Mouse (Mus musculus) gonadal fat pad, adult 2 months (tissue): ENCODE data around the gene Kcnn3. TPM values are rescaled to one million over a fixed set of nuclear protein-coding genes. Genes with fewer than 3 reads are reported as not detected.

ENCODE experiments used
- DNase-seq: peaks from one replicate; pipeline ENCODE4 v3.0.0-alpha.2; 2012; ENCODE audit warnings: low read depth
- polyA plus RNA-seq: library from polyadenylated mRNA; depleted of rRNA; stranded (reverse); fragments of >200 nt; gene quantifications from 2 replicates; pipeline ENCODE4 v1.2.3, GENCODE M21; 2012

The Kcnn3 gene
- polyA plus RNA-seq, 1 experiment, result 1.5 TPM

GRCm38 (mm10) chr3:89667131-89667530 lies 147.2 kb downstream of the Kcnn3 start:
- DNase-seq, result no peak

DNA sequence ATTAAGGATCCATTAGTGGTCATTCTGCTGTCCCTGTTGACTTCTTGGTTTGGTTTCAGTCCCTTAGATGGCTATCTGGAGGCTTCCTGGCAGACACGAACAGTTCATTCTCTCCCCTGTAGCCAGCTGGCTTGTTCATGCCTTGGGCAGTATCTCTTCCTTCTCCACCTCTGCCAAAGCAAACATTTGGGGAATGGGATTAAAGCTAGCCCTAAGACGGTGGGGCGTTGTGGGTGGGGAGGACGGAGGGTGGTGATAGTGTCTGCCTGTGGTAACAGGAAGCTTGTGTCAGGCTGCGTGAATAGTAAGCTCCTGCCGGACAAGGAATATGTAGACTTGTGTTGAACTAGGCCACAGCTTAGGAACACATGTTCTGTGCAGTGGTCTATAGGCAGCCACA lies 151.4 kb downstream of the Kcnn3 start:
- DNase-seq, result no peak

GRCm38 (mm10) chr3:89672573-89673317 lies 152.8 kb downstream of the Kcnn3 start:
- no peak for DNase-seq

DNA sequence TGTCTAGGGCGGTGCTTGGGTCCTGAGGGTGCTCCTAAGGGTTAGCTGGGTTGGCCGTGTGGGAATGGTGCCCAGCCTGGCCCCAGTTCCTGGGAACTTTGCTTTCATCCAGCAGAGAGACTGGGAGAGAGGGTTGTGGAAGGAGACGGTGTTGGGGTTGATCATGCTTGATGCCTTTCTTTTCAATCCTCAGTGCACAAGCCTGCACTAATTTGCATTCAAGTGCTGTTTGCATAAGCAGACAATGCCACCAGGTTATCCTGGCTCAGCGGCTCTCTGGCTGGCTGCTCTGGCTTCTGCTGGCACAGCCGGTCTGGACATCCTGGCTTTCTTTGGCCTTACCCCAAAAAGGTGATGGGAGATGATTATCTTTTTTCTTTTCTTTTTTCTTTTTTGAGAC lies 157.7 kb downstream of the Kcnn3 start:
- DNase-seq, result no peak

DNA sequence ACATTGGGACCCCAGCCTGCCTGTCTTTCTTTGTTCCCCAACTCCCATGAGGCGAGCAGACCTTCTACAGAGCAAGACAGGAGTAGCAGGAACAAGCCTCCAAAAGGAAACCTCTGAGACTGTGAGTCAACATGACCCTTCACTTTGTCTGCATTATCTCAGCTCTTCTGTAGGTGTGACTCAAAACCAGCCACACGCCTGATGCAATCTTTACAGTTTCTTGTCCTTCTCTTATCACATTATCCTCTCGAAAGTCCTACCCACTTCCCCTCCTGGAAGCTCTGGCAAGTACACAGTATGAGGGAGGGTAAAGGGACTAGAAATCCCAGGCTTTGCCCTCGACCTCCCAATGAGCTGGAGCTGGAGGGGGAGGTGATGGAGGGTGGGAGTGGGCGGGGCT lies 166.1 kb downstream of the Kcnn3 start:
- DNase-seq, result no peak

- DNase-seq, result no peak
Observed at GRCm38 (mm10) chr3:89688694-89689581, 169.0 kb downstream of the Kcnn3 start.

- no peak for DNase-seq
Observed at GRCm38 (mm10) chr3:89691776-89692175, 171.8 kb downstream of the Kcnn3 start.

- DNase-seq, result no peak
Observed at GRCm38 (mm10) chr3:89696152-89696821, 176.3 kb downstream of the Kcnn3 start.

DNA sequence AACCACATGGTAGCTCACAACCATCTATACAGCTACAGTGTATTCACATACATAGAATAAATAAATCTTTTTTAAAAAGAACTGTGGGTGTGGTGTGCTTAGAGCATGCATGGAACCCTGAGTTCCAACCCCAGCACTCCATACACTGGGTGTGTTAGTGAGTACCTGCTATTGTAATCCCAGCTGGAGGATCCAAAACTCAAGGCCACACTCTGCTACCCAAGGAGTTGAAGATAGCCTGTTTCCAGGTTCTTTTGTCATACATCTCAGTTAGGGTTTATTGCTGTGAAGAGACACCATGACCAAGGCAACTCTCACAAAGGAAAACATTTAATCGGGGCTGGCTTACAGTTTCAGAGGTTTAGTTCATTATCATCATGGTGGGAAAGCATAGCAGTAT lies 179.0 kb downstream of the Kcnn3 start:
- DNase-seq, result no peak

GRCm38 (mm10) chr3:89700461-89700860 lies 180.5 kb downstream of the Kcnn3 start:
- no peak for DNase-seq

DNA sequence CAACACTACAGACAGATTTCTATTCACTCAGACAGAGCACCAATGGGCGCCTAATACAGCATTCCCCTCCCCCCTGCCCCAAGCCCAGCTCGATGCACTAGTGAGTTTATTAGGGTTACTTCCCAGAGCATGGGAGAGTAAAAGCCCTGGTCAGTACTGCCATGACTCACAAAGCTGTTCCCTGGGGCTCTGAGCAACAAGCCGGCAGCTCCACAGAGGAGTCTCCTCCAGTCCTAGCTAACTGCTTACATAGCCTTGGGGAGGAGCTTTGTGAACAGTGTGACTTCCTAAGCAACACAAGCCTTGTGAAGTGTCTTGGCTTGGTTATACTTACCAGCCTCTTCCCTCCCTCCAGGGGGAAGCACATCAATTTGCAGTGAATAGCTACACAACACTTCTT lies 183.6 kb downstream of the Kcnn3 start:
- no peak for DNase-seq

DNA sequence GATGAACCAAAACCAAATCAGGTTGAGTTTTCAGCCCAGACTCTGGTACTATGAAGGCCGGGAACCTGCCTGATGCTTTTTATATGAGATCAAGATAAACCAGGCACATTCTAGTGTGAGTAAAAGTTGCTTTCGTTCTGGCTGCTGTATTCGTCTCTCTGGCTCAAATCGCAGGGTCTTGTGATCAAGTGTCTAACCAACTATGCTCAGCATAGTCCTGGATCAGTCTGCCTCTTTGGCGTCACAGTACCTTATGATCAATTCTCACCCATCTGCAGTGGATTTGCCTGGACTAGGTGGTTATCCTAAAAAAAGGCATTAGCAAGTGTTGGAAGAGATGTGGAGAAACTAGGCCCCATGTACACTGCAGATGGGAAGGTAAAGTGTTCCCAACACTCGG lies 184.1 kb downstream of the Kcnn3 start:
- DNase-seq, result no peak

GRCm38 (mm10) chr3:89714359-89715206 lies 194.6 kb downstream of the Kcnn3 start, which contains the start of gene Adar:
Gene Adar, plus strand, starts transcription at chr3:89715022.
- peak; percentile 12 for DNase-seq

GRCm38 (mm10) chr3:89715207-89715966 lies 195.4 kb downstream of the Kcnn3 start:
- DNase-seq, result no peak

- no peak for DNase-seq
Observed at GRCm38 (mm10) chr3:89715967-89716256, 195.9 kb downstream of the Kcnn3 start.

DNA sequence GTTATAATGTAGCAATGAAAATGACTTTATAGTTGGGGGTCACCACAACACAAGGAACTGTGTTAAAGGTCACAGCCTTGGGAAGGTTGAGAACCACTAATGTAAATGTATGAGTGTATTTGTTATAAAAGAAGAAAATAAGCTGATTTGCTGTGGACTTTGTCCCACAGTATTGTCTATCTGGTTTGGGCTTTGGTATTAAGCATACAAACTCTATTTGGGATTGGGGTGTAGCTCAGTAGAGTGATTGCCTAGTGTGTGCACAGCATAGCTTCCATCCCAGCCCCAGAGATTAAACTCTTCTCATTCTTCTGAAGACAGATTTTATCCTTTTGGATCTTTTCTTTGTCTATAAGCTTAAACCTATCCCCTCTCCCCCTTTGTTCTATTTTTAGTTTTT lies 202.1 kb downstream of the Kcnn3 start:
- DNase-seq, result no peak

GRCm38 (mm10) chr3:89723400-89724084 lies 203.6 kb downstream of the Kcnn3 start:
- DNase-seq, result no peak
